Mouse (Mus musculus): ENCODE measurements around the gene Efl1.

The Efl1 gene

GRCm38 (mm10) chr7:82820661-82821060 lies 172.2 kb downstream of the Efl1 start:
- no peak for DNase-seq

- DNase-seq = no peak
These were observed 173.1 kb downstream of the Efl1 start for GRCm38 (mm10) chr7:82821501-82821900.

- no peak for DNase-seq
These were observed 174.1 kb downstream of the Efl1 start for GRCm38 (mm10) chr7:82822528-82822927.
